Mouse (Mus musculus) kidney, postnatal 0 days (tissue): Measurements from ENCODE around the gene Sh3kbp1. TPM values are rescaled to one million over a fixed set of nuclear protein-coding genes. Genes with fewer than 3 reads are reported as not detected.

Experiments used
- ATAC-seq: fragments of 200-750 bp; cut with Nextera tagmentation; replicated peaks from 2 replicates; pipeline ENCODE4 v1.8.0; 2017; ENCODE audit warnings: low read depth, moderate number of reproducible peaks, moderate TSS enrichment, moderate library complexity; ENCODE audit not compliant: low FRiP score
- DNase-seq: peaks from one replicate; pipeline ENCODE4 v3.0.0-alpha.2; 2016; ENCODE audit warnings: low spot score
- H3K27ac ChIP-seq: fragments of 300-500 bp; sonication (generic); 2 replicates; pipeline ENCODE4 v1.5.1; 2014; ENCODE audit warnings: mild to moderate bottlenecking
- H3K27me3 ChIP-seq: fragments of 300-500 bp; sonication (generic); 2 replicates; pipeline ENCODE4 v1.6.1; 2014; ENCODE audit warnings: low read length, mixed read lengths; ENCODE audit not compliant: insufficient read depth
- H3K36me3 ChIP-seq: fragments of 300-500 bp; sonication (generic); 2 replicates; pipeline ENCODE4 v1.6.1; 2014; ENCODE audit warnings: low read length, mixed read lengths; ENCODE audit not compliant: insufficient read depth
- H3K4me1 ChIP-seq: fragments of 300-500 bp; sonication (generic); replicated peaks from 2 replicates; pipeline ENCODE4 v1.6.1; 2014; ENCODE audit warnings: antibody characterized with exemption, low read length, mixed read lengths; ENCODE audit not compliant: insufficient read depth
- H3K4me2 ChIP-seq: fragments of 300-500 bp; sonication (generic); 2 replicates; pipeline ENCODE4 v1.6.1; 2014; ENCODE audit warnings: mild to moderate bottlenecking, low read length, moderate library complexity, mixed read lengths
- H3K4me3 ChIP-seq: fragments of 300-500 bp; sonication (generic); replicated peaks from 2 replicates; pipeline ENCODE4 v1.5.1; 2014; ENCODE audit warnings: low read depth, low read length
- H3K9ac ChIP-seq: fragments of 300-500 bp; sonication (generic); 2 replicates; pipeline ENCODE4 v1.6.1; 2014; ENCODE audit warnings: low read depth, low read length
- H3K9me3 ChIP-seq: fragments of 300-500 bp; sonication (generic); replicated peaks from 2 replicates; pipeline ENCODE4 v1.6.1; 2016; ENCODE audit warnings: low read length, inconsistent platforms, mixed read lengths
- CTCF ChIP-seq: IDR thresholded peaks from 2 replicates; pipeline ENCODE4 v1.5.1; 2016; ENCODE audit warnings: antibody characterized with exemption, low read depth, mild to moderate bottlenecking, moderate library complexity
- WGBS: fragments of 180-500 bp; shearing (Covaris S2); extraction: QIAGEN DNeasy Blood & Tissue Kit; methylation state at CpG from one replicate; pipeline ENCODE4 v1.1.7; 2014; 5-methylcytosine and 5-hydroxymethylcytosine counted together
- polyA plus RNA-seq: library from polyadenylated mRNA; unstranded; fragments of >200 nt; fragmentation: Nextera tagmentation; extraction: Ambion mirVana; gene quantifications from 2 replicates; pipeline ENCODE4 v1.2.1, GENCODE M21; 2015

Gene Sh3kbp1
- polyA plus RNA-seq, 1 experiment from 2014 or later, result 31.5 TPM

- no peak overlapping the region for H3K27ac ChIP-seq
- no peak overlapping the region for H3K4me2 ChIP-seq
- no peaks in the 10 kb centered on the region for H3K36me3 ChIP-seq
- no peaks in the 10 kb centered on the region for H3K4me1 ChIP-seq
- H3K4me3 ChIP-seq, result no peak overlapping the region
- no peak overlapping the region for H3K9ac ChIP-seq
- DNase-seq, result peak; percentile 39
- no peaks in the 10 kb centered on the region for H3K9me3 ChIP-seq
- no peak for ATAC-seq
- WGBS, result 86% methylated on average over 1 of the region's 1 CpGs
- H3K27me3 ChIP-seq, result no peaks in the 10 kb centered on the region
- peak; percentile 72 for TF ChIP-seq CTCF
Observed at GRCm38 (mm10) chrX:159751834-159752233, 124.8 kb downstream of the Sh3kbp1 start.

DNA sequence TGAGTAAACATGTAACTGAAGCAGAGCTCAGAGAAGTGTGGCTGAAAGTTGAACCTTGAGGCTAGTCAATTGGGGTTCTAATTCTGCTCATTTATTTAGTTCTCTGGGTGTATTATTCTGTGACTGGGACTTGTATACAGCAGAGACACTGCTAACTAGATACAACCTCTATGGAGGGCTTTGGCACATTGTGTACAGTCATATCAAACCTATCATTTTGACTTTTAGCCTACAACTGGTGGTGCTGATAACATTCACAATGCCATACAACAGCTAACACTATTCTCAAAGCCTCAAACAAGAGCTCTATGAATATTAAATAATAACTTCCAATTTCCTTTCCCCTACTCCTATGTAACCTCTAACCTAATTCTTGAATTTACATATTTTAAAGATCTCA is 129.2 kb downstream of the Sh3kbp1 start:
- H3K27me3 ChIP-seq, result no peaks in the 10 kb centered on the region
- no peak overlapping the region for H3K27ac ChIP-seq
- H3K9me3 ChIP-seq, result no peaks in the 10 kb centered on the region
- no peak overlapping the region for H3K4me3 ChIP-seq
- DNase-seq (no peak), ATAC-seq (no peak)
- H3K4me2 ChIP-seq, result no peak overlapping the region
- H3K36me3 ChIP-seq, result no peaks in the 10 kb centered on the region
- no peaks in the 10 kb centered on the region for H3K4me1 ChIP-seq
- TF ChIP-seq CTCF, result no peak
- H3K9ac ChIP-seq, result no peak overlapping the region

- TF ChIP-seq CTCF, result no peak
- no peaks in the 10 kb centered on the region for H3K9me3 ChIP-seq
- H3K27ac ChIP-seq, result no peak overlapping the region
- H3K4me3 ChIP-seq, result no peak overlapping the region
- no peaks in the 10 kb centered on the region for H3K4me1 ChIP-seq
- 91% methylated on average over 7 of the region's 7 CpGs for WGBS
- H3K36me3 ChIP-seq, result no peaks in the 10 kb centered on the region
- H3K4me2 ChIP-seq, result no peak overlapping the region
- no peak overlapping the region for H3K9ac ChIP-seq
- DNase-seq (no peak), ATAC-seq (no peak)
- no peaks in the 10 kb centered on the region for H3K27me3 ChIP-seq
Observed at GRCm38 (mm10) chrX:159756901-159757821, 130.1 kb downstream of the Sh3kbp1 start.

- no peak overlapping the region for H3K9ac ChIP-seq
- no peak overlapping the region for H3K27ac ChIP-seq
- TF ChIP-seq CTCF, result no peak
- H3K27me3 ChIP-seq, result no peaks in the 10 kb centered on the region
- no peak overlapping the region for H3K4me2 ChIP-seq
- H3K9me3 ChIP-seq, result no peaks in the 10 kb centered on the region
- DNase-seq (no peak), ATAC-seq (no peak)
- 77% methylated on average over 5 of the region's 5 CpGs for WGBS
- H3K4me3 ChIP-seq, result no peak overlapping the region
- no peaks in the 10 kb centered on the region for H3K4me1 ChIP-seq
- no peaks in the 10 kb centered on the region for H3K36me3 ChIP-seq
Observed at GRCm38 (mm10) chrX:159757854-159758540, 130.9 kb downstream of the Sh3kbp1 start.

DNA sequence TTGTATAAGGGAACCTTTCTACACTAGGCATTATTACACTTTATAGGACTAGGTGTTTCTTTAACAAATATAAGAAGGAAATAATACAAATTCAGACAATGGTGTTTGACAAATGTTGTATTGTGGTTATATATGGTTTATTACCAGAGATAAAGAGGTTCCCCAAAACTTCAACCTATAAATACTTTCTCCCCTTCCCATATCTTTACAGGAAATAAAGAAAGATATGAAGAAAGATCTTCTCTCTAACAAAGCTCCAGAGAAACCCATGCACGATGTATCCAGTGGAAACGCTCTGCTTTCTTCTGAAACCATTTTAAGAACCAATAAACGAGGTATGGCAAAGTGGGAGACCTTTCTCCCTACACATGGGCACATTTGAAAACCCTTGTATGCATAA is 136.7 kb downstream of the Sh3kbp1 start:
- Histone ChIP-seq H3K9me3 (no peaks in the 10 kb centered on the region), H3K4me3 (no peak overlapping the region), H3K27ac (no peak overlapping the region), H3K4me2 (no peak overlapping the region), H3K9ac (no peak overlapping the region), H3K4me1 (no peaks in the 10 kb centered on the region), H3K27me3 (no peaks in the 10 kb centered on the region), H3K36me3 (no peaks in the 10 kb centered on the region)
- WGBS, result 78% methylated on average over 3 of the region's 3 CpGs
- TF ChIP-seq CTCF, result no peak
- ATAC-seq (no peak), DNase-seq (no peak)

DNA sequence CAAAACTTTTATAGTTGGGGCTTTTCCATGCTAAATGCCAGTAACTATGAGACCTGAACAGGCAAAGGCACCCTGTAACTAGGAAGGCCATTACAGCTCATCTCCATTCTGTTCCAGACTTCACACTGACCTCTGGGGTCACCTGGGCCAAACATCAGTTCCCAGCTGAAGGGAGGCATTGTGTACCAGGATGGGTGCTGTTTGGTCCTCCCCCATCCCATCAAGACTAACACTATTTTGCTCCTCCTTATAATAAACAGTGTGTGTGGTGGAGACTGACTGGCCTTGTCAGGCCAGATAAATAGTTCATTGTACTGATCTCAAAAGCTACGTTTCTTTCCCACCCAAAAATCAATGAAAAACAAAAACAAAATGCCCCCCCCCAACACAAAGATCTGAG is 138.8 kb downstream of the Sh3kbp1 start:
- Histone ChIP-seq H3K4me2 (no peak overlapping the region), H3K27ac (no peak overlapping the region), H3K9ac (no peak overlapping the region), H3K36me3 (no peaks in the 10 kb centered on the region), H3K4me1 (no peaks in the 10 kb centered on the region), H3K4me3 (no peak overlapping the region), H3K27me3 (no peaks in the 10 kb centered on the region), H3K9me3 (no peaks in the 10 kb centered on the region)
- no peak for TF ChIP-seq CTCF
- ATAC-seq, result no peak
- DNase-seq, result no peak
- WGBS, result 67% methylated on average over 1 of the region's 1 CpGs
